25 mouse cellular contexts compared by ENCODE assay signal in genomic region chr13:47154866-47155265, GRCm38 (mm10). TPM values are rescaled to one million over a fixed set of nuclear protein-coding genes. Genes with fewer than 3 reads are reported as not detected.
DNase-seq lines count a peak whose midpoint lies in the region; ATAC-seq and TF ChIP-seq lines count a peak whose summit lies in the region.
"Had no signal": no experiment of that assay in that cellular context is flagged by ENCODE, and none has a peak within 500 bp of the region (broad histone marks: within the 10 kb centered on the region; RNA-seq: fewer than 3 reads in every experiment).

No protein-coding gene starts in this region.

- TF ChIP-seq CTCF in gastrocnemius, adult 2 months (IDR thresholded peaks at IDR 0.05): no peak
- TF ChIP-seq CTCF in liver, adult 2 months (IDR thresholded peaks at IDR 0.05; ENCODE audit: low read depth, low read length): no peak

- no peaks in the 10 kb centered on the region for H3K9me3 ChIP-seq in liver, embryonic 12.5 days (replicated peaks)
- H3K9me3 ChIP-seq in limb, embryonic 12.5 days: no peaks in the 10 kb centered on the region
- H3K9me3 ChIP-seq: embryonic facial prominence, embryonic 12.5 days; forebrain, embryonic 15.5 days; liver, embryonic 15.5 days; neural tube, embryonic 13.5 days had no signal

- ATAC-seq in liver, embryonic 12.5 days: no peak
- ATAC-seq in limb, embryonic 12.5 days (ENCODE audit: insufficient number of reproducible peaks, insufficient read depth, low FRiP score, low TSS enrichment, low read depth): no peak
- ATAC-seq: CD4-positive, CD25-positive, alpha-beta regulatory T cell, adult 4 months; forebrain, embryonic 15.5 days; intestine, postnatal 0 days; midbrain, embryonic 16.5 days had no signal

- H3K27ac ChIP-seq in gastrocnemius, adult 2 months: peak overlapping the region; percentile 69
- H3K27ac ChIP-seq in liver, adult 2 months (replicated peaks; ENCODE audit: insufficient read depth, low read depth, low read length): no peak overlapping the region
- H3K27ac ChIP-seq in liver, embryonic 12.5 days: no peak overlapping the region
- peak overlapping the region; percentile 50; the same call in 1 of the 2 replicates for H3K27ac ChIP-seq in limb, embryonic 12.5 days
- H3K27ac ChIP-seq: embryonic facial prominence, embryonic 12.5 days; forebrain, embryonic 15.5 days; liver, embryonic 15.5 days; neural tube, embryonic 13.5 days had no signal

- H3K9ac ChIP-seq in liver, adult 2 months (ENCODE audit: low read depth, low read length): no peak overlapping the region
- H3K9ac ChIP-seq in liver, embryonic 12.5 days: no peak overlapping the region
- no peak overlapping the region for H3K9ac ChIP-seq in limb, embryonic 12.5 days (replicated peaks)
- H3K9ac ChIP-seq: embryonic facial prominence, embryonic 12.5 days; forebrain, embryonic 15.5 days; liver, embryonic 15.5 days; neural tube, embryonic 13.5 days had no signal

- no peak for DNase-seq in gastrocnemius, adult 2 months
- no peak for DNase-seq in gastrocnemius, postnatal 10 days
- peak; percentile 62 for DNase-seq in liver, adult 2 months (ENCODE audit: extremely low read depth, low read depth, low spot score)
- DNase-seq in retina, postnatal 7 days (ENCODE audit: low read depth, low spot score): peak; percentile 45
- no peak for DNase-seq in gastrocnemius, postnatal 36 days
- DNase-seq: adrenal gland, adult 2 months; cerebellum, adult 18-20 months; cerebellum, postnatal 14 days; gastrocnemius, postnatal 14 days; kidney, postnatal 25 days; left cerebral cortex, postnatal 4 days; lung, postnatal 4 days; right cerebral cortex, postnatal 25 days; thymus, postnatal 14 days had no signal

- TF ChIP-seq POLR2A in liver, adult 2 months (IDR thresholded peaks at IDR 0.05; ENCODE audit: extremely low read depth, insufficient read depth, low read length): no peak

- H3K79me2 ChIP-seq in liver, adult 2 months (ENCODE audit: control insufficient read depth, insufficient read depth, low read length): peaks cover 11% of the 10 kb centered on the region; the same call in 1 of the 2 replicates

- 45% methylated on average over 4 of the region's 4 CpGs for WGBS in liver, adult 2 months
- 79% methylated on average over 4 of the region's 4 CpGs for WGBS in liver, embryonic 12.5 days (ENCODE audit: insufficient replicate concordance)
- WGBS in limb, embryonic 12.5 days: 73% methylated on average over 4 of the region's 4 CpGs

- intact Hi-C loops in gastrocnemius, adult 2 months (cut with DNase I): loop anchor here (5.0 kb wide), 1 partner anchor 72 kb away; no protein-coding TSS in a partner anchor
- intact Hi-C loops in gastrocnemius, postnatal 36 days (cut with DNase I): no loop called here

- H3K27me3 ChIP-seq in liver, adult 2 months (ENCODE audit: control insufficient read depth, insufficient read depth, low read length): no peaks in the 10 kb centered on the region
- no peaks in the 10 kb centered on the region for H3K27me3 ChIP-seq in liver, embryonic 12.5 days (replicated peaks)
- no peaks in the 10 kb centered on the region for H3K27me3 ChIP-seq in limb, embryonic 12.5 days
- H3K27me3 ChIP-seq: embryonic facial prominence, embryonic 12.5 days; forebrain, embryonic 15.5 days; liver, embryonic 15.5 days; neural tube, embryonic 13.5 days had no signal

- no peak overlapping the region for H3K4me3 ChIP-seq in gastrocnemius, adult 2 months
- no peak overlapping the region for H3K4me3 ChIP-seq in liver, adult 2 months (ENCODE audit: insufficient read depth, low read depth, low read length)
- no peak overlapping the region for H3K4me3 ChIP-seq in liver, embryonic 12.5 days
- no peak overlapping the region for H3K4me3 ChIP-seq in limb, embryonic 12.5 days (replicated peaks)
- H3K4me3 ChIP-seq: embryonic facial prominence, embryonic 12.5 days; erythroblast, embryonic 14.5 days; forebrain, embryonic 15.5 days; liver, embryonic 15.5 days; myocyte; neural tube, embryonic 13.5 days had no signal

- H3K4me1 ChIP-seq in liver, adult 2 months (ENCODE audit: control insufficient read depth, insufficient read depth, low read length): peaks cover 12% of the 10 kb centered on the region
- no peaks in the 10 kb centered on the region for H3K4me1 ChIP-seq in liver, embryonic 12.5 days
- H3K4me1 ChIP-seq in limb, embryonic 12.5 days (replicated peaks): peaks cover 14% of the 10 kb centered on the region
- H3K4me1 ChIP-seq: forebrain, embryonic 15.5 days had no signal

- no peaks in the 10 kb centered on the region for H3K36me3 ChIP-seq in liver, adult 2 months (ENCODE audit: control insufficient read depth, insufficient read depth, low read length)
- no peaks in the 10 kb centered on the region for H3K36me3 ChIP-seq in liver, embryonic 12.5 days
- H3K36me3 ChIP-seq in limb, embryonic 12.5 days: no peaks in the 10 kb centered on the region
- H3K36me3 ChIP-seq: embryonic facial prominence, embryonic 12.5 days; forebrain, embryonic 15.5 days; liver, embryonic 15.5 days; neural tube, embryonic 13.5 days had no signal

- no peak overlapping the region for H3K4me2 ChIP-seq in liver, embryonic 12.5 days
- H3K4me2 ChIP-seq in limb, embryonic 12.5 days: no peak overlapping the region
- H3K4me2 ChIP-seq: embryonic facial prominence, embryonic 12.5 days; forebrain, embryonic 15.5 days; liver, embryonic 15.5 days; neural tube, embryonic 13.5 days had no signal

RNA-seq across cellular contexts. Expression of gene Rnf144b, which starts 32.4 kb away (rescaled TPM):
- total RNA-seq in gastrocnemius, adult 2 months (2021): 10 to 100 TPM; 24.0 to 25.9 TPM
- total RNA-seq in gastrocnemius, postnatal 10 days (2021): 10 to 100 TPM; 10.1 to 11.9 TPM
- 19.4 and 19.7 TPM in 2 replicates for total RNA-seq in liver, adult 2 months (2014; rRNA removed)
- polyA plus RNA-seq in liver, adult 2 months (2012; rRNA removed): 18.8 and 20.2 TPM in 2 replicates
- polyA plus RNA-seq in liver, embryonic 12.5 days (2016; fragmentation: Nextera tagmentation; extraction: Ambion mirVana): 0.61 and 0.68 TPM in 2 replicates
- polyA plus RNA-seq in limb, embryonic 12.5 days (2016; fragmentation: Nextera tagmentation; extraction: Ambion mirVana): 1.0 TPM in 2 replicates
- total RNA-seq in gastrocnemius, postnatal 36 days (2021): 10 to 100 TPM; 19.8 to 20.3 TPM
- polyA plus RNA-seq: erythroblast, embryonic 14.5 days had no signal

RNA-seq across cellular contexts. Expression of gene Dek, which starts 48.9 kb away (rescaled TPM):
- total RNA-seq in gastrocnemius, adult 2 months (2021): 10 to 100 TPM; 34.8 to 35.4 TPM
- 10 to 100 TPM; 52.5 to 62.9 TPM for total RNA-seq in gastrocnemius, postnatal 10 days (2021)
- 24.8 and 27.7 TPM in 2 replicates for total RNA-seq in liver, adult 2 months (2014; rRNA removed)
- 14.1 and 15.5 TPM in 2 replicates for polyA plus RNA-seq in liver, adult 2 months (2012; rRNA removed)
- polyA plus RNA-seq in liver, embryonic 12.5 days (2016; fragmentation: Nextera tagmentation; extraction: Ambion mirVana): 421 and 461 TPM in 2 replicates
- 358 and 389 TPM in 2 replicates for polyA plus RNA-seq in limb, embryonic 12.5 days (2016; fragmentation: Nextera tagmentation; extraction: Ambion mirVana)
- total RNA-seq in gastrocnemius, postnatal 36 days (2021): 10 to 100 TPM; 27.1 to 36.0 TPM

Comparison
In these comparisons a context has a peak if more than half of its experiments do, and no peak if none do; other contexts are left out.
1. DNase-seq: peak in liver, adult 2 months (single experiment) and retina, postnatal 7 days (single experiment); none in gastrocnemius, adult 2 months (single experiment), gastrocnemius, postnatal 10 days (single experiment) and gastrocnemius, postnatal 36 days (0 of 2).
2. H3K27ac ChIP-seq: peak in gastrocnemius, adult 2 months (single experiment) and limb, embryonic 12.5 days (single experiment); none in liver, adult 2 months (single experiment) and liver, embryonic 12.5 days (single experiment).